Mouse (Mus musculus): Measurements from ENCODE around the gene Ngef.

- TF ChIP-seq EP300 (IDR thresholded peaks at IDR 0.05) (no peak), CTCF (IDR thresholded peaks at IDR 0.05) (no peak)
Measured at GRCm38 (mm10) chr1:87508591-87509560, 64.8 kb downstream of the Ngef start.
